Mouse (Mus musculus) liver, embryonic 14.5 days (tissue): Measurements from ENCODE around the gene Tmem167b. TPM values are rescaled to one million over a fixed set of nuclear protein-coding genes. Genes with fewer than 3 reads are reported as not detected.

ENCODE experiments used
- ATAC-seq: fragments of 200-750 bp; cut with Nextera tagmentation; 2 replicates; pipeline ENCODE4 v1.8.0; 2017; ENCODE audit warnings: moderate number of reproducible peaks, mild to moderate bottlenecking, moderate library complexity; ENCODE audit not compliant: insufficient read depth
- DNase-seq, 3 experiments: peaks; one replicate each; pipeline ENCODE4 v3.0.0-alpha.2; 2012 to 2013; ENCODE audit warnings: low read depth in 3 of 3, low spot score in 3 of 3
- H3K27ac ChIP-seq: fragments of 300-500 bp; sonication (generic); 2 replicates; pipeline ENCODE4 v1.5.1; 2014; ENCODE audit warnings: moderate library complexity, mild to moderate bottlenecking, control low read depth, inconsistent platforms
- H3K27me3 ChIP-seq: fragments of 300-500 bp; sonication (generic); 2 replicates; pipeline ENCODE4 v1.6.1; 2014; ENCODE audit warnings: mild to moderate bottlenecking, low read length, moderate library complexity; ENCODE audit not compliant: control insufficient read depth, insufficient read depth
- H3K36me3 ChIP-seq: fragments of 300-500 bp; sonication (generic); replicated peaks from 2 replicates; pipeline ENCODE4 v1.6.1; 2014; ENCODE audit warnings: low read depth; ENCODE audit not compliant: control insufficient read depth, insufficient read depth
- H3K4me1 ChIP-seq, 2 experiments: fragments of 200-500 bp in 1 of 2; fragments of 300-500 bp in 1 of 2; sonication (generic) in 1 of 2; replicated peaks; 2 replicates each; pipeline ENCODE4 v1.6.1; 2012 to 2014; ENCODE audit warnings: antibody characterized with exemption in 1 of 2, inconsistent platforms in 1 of 2, low read length in 1 of 2; ENCODE audit not compliant: control insufficient read depth in 2 of 2, insufficient read depth in 2 of 2
- H3K4me2 ChIP-seq: fragments of 300-500 bp; sonication (generic); 2 replicates; pipeline ENCODE4 v1.6.1; 2014; ENCODE audit warnings: low read depth, mild to moderate bottlenecking, control low read depth, moderate library complexity
- H3K4me3 ChIP-seq, 2 experiments: fragments of 200-500 bp in 1 of 2; fragments of 300-500 bp in 1 of 2; sonication (generic) in 1 of 2; 2 replicates each; pipeline ENCODE4 v1.5.1; 2012 to 2014; ENCODE audit warnings: low read depth in 2 of 2, low read length in 2 of 2, mild to moderate bottlenecking in 2 of 2, control low read depth in 1 of 2, inconsistent platforms in 1 of 2, moderate library complexity in 1 of 2; ENCODE audit not compliant: insufficient read depth in 1 of 2
- H3K9ac ChIP-seq: fragments of 300-500 bp; sonication (generic); replicated peaks from 2 replicates; pipeline ENCODE4 v1.6.1; 2014; ENCODE audit warnings: mild to moderate bottlenecking, control low read depth, moderate library complexity
- H3K9me3 ChIP-seq: fragments of 300-500 bp; sonication (generic); 2 replicates; pipeline ENCODE4 v1.6.1; 2016; ENCODE audit warnings: low read length, mixed read lengths; ENCODE audit not compliant: control insufficient read depth
- CTCF ChIP-seq: IDR thresholded peaks from 2 replicates; pipeline ENCODE4 v1.5.1; 2016; ENCODE audit warnings: antibody characterized with exemption, low read depth, control low read depth
- EP300 ChIP-seq: IDR thresholded peaks from 2 replicates; pipeline ENCODE4 v1.6.1; 2016; ENCODE audit warnings: antibody characterized with exemption, low read depth
- WGBS: fragments of 180-500 bp; shearing (Covaris S2); extraction: QIAGEN DNeasy Blood & Tissue Kit; methylation state at CpG from one replicate; pipeline ENCODE4 v1.1.7; 2014; ENCODE audit not compliant: insufficient replicate concordance; 5-methylcytosine and 5-hydroxymethylcytosine counted together
- polyA plus RNA-seq, 2 experiments: library from polyadenylated mRNA; depleted of rRNA in 1 of 2; stranded (reverse) in 1 of 2; unstranded in 1 of 2; fragments of >200 nt; fragmentation: Nextera tagmentation in 1 of 2; extraction: Ambion mirVana in 1 of 2; gene quantifications; 2 replicates each; pipeline versions ENCODE4 v1.2.1 to v1.2.3; 2012 to 2014

The Tmem167b gene
- polyA plus RNA-seq, 2 experiments, result 3.8 to 12.7 TPM

GRCm38 (mm10) chr3:108557888-108558287 is 4.4 kb downstream of the Tmem167b start:
- DNase-seq, result peak; percentile 37 to 51 (median 38)
- Histone ChIP-seq H3K27ac (peak overlapping the region; percentile 58), H3K4me2 (peak overlapping the region; percentile 44; the same call in 1 of the 2 replicates), H3K4me1 (peaks cover 23 to 26% of the 10 kb centered on the region in 2 experiments), H3K27me3 (no peaks in the 10 kb centered on the region), H3K9me3 (no peaks in the 10 kb centered on the region), H3K36me3 (peaks cover 12% of the 10 kb centered on the region), H3K9ac (0 out of 2 replicates have a peak overlapping the region, but pooled peaks have one; percentile 3), H3K4me3 (no peak overlapping the region)
- ATAC-seq, result no peak
- 57% methylated on average over 4 of the region's 4 CpGs for WGBS
- TF ChIP-seq EP300, result peak; percentile 35
- no peak for TF ChIP-seq CTCF

GRCm38 (mm10) chr3:108554587-108555312 is 7.5 kb downstream of the Tmem167b start:
- peaks cover 15 to 19% of the 10 kb centered on the region in 2 experiments for H3K4me1 ChIP-seq
- H3K4me3 ChIP-seq, result peak overlapping the region; percentile 84 to 100
- peaks cover 7% of the 10 kb centered on the region for H3K36me3 ChIP-seq
- 16% methylated on average over 22 of the region's 22 CpGs for whole genome bisulfite sequencing
- H3K27me3 ChIP-seq, result no peaks in the 10 kb centered on the region
- no peaks in the 10 kb centered on the region for H3K9me3 ChIP-seq
- TF ChIP-seq CTCF, result peak; percentile 96
- TF ChIP-seq EP300, result peak; percentile 57
- peak; percentile 93 for ATAC-seq
- peak overlapping the region; percentile 95 for H3K9ac ChIP-seq
- H3K4me2 ChIP-seq, result peak overlapping the region; percentile 74
- peak; percentile 90 to 94 (median 93) for DNase-seq
- H3K27ac ChIP-seq, result peak overlapping the region; percentile 68

GRCm38 (mm10) chr3:108554111-108554561 is 8.1 kb downstream of the Tmem167b start:
- Histone ChIP-seq H3K36me3 (peaks cover 7% of the 10 kb centered on the region), H3K27me3 (no peaks in the 10 kb centered on the region), H3K4me3 (peak overlapping the region; percentile 84 to 100), H3K9me3 (no peaks in the 10 kb centered on the region), H3K27ac (peak overlapping the region; percentile 68), H3K4me2 (peak overlapping the region; percentile 74), H3K9ac (peak overlapping the region; percentile 95), H3K4me1 (peaks cover 14 to 19% of the 10 kb centered on the region in 2 experiments)
- TF ChIP-seq CTCF (no peak), EP300 (no peak)
- peak in 2 of 3 experiments; percentile 12 to 31 for DNase-seq
- peak; percentile 66 for ATAC-seq
- under 1% methylated on average over 42 of the region's 42 CpGs for WGBS

- TF ChIP-seq EP300 (no peak), CTCF (no peak)
- Histone ChIP-seq H3K27me3 (no peaks in the 10 kb centered on the region), H3K9ac (no peak overlapping the region), H3K9me3 (no peaks in the 10 kb centered on the region), H3K4me3 (no peak overlapping the region), H3K36me3 (no peaks in the 10 kb centered on the region), H3K4me2 (no peak overlapping the region), H3K27ac (no peak overlapping the region), H3K4me1 (no peaks in the 10 kb centered on the region)
- no peak for ATAC-seq
- 59% methylated on average over 11 of the region's 11 CpGs for WGBS
- DNase-seq, result no peak
Measured at GRCm38 (mm10) chr3:108542299-108542698, 20.0 kb downstream of the Tmem167b start.

GRCm38 (mm10) chr3:108537303-108537702 is 25.0 kb downstream of the Tmem167b start:
- Histone ChIP-seq H3K27me3 (peaks cover 18% of the 10 kb centered on the region), H3K9me3 (no peaks in the 10 kb centered on the region), H3K4me3 (no peak overlapping the region), H3K27ac (no peak overlapping the region), H3K36me3 (no peaks in the 10 kb centered on the region), H3K9ac (no peak overlapping the region), H3K4me1 (no peaks in the 10 kb centered on the region), H3K4me2 (peak overlapping the region; percentile 28; the same call in 1 of the 2 replicates)
- peak; percentile 68 to 76 (median 69) for DNase-seq
- no peak for TF ChIP-seq EP300
- peak; percentile 91 for TF ChIP-seq CTCF
- ATAC-seq, result peak; percentile 45; the same call in 1 of the 2 replicates
- WGBS, result 4% methylated on average over 17 of the region's 17 CpGs
